Mouse (Mus musculus) megakaryocyte, embryonic 14.5 days (primary cell): ENCODE measurements at regions not wholly inside any gene's neighbourhood (a gene's known extent, or its start where the extent isn't known, plus 50 kb on each side); places are given as distances from the start of the nearest gene placed in this dataset.

Experiments
- FLI1 ChIP-seq: IDR thresholded peaks from 2 replicates; pipeline ENCODE4 v1.6.1; 2012; ENCODE audit warnings: low read length, inconsistent platforms, mixed read lengths
- GATA1 ChIP-seq: IDR thresholded peaks from 3 replicates; pipeline ENCODE4 v1.6.1; 2012; ENCODE audit warnings: mixed read lengths, low read length, inconsistent platforms, borderline replicate concordance

DNA sequence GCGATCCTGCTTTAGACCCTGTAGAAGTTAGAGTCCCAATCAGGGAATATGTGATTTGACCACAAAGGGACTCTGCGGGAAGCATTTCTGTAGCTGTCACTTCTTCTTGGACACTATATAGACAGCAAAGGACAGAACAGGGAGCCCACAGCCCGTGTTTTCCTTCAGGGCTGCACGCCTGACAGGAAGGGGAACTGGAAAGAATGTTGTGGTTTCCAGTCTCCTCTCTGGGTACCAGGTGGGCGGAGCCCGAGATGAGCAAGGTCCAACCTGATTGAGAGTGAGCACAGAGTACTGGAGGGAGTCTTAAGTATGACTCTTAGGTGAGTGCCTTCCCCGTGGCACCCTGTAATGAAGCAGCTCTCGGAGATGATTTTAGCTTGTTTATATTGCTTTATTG is 346.8 kb upstream of the Gm10131 start:
- no peak for TF ChIP-seq GATA1
- TF ChIP-seq FLI1 = no peak
